Comparison of ENCODE assay signal across 8 mouse cellular contexts in the genomic region with DNA sequence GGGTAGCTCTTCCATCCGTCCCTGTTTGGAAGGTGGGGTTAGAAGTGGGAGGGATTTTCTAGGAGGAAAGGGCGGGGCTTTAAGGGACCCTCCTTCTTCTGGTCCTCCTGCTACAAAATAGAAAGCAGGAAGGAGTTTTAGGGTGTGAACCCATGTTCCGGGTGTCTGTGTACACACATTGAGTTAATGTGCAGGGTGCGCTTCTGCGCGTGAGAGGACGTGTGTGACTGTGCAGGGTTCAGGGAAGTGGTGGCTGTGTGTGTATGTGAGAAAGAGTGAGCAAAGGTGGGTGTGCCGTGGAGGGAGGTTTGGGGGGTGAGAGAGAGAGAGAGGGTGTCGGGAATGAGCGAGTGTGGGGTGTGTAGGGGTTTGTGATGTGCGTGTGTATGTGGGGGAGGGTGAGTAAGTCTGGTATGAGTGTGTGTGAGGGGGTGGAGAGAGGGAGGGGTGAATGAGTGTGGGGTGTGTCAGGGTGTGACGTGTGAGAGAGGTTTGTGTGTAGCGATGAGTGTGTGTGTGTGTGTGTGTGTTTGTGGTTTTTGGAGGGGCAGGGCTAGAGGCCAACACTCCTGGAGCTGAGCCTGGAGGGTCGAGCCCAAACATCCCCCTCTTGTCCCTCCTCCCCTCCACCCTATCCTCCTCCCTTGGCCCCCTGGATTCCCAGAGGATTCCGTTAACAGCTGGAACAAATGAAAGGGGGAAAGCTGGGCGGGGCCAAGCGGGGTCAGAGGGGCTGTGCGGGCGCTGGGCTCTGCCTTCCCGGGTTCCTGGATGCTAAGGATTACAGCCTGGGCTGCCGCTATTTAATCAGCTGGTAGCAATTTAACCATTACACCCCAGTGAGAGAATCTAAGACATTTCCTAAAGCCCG.
DNase-seq lines count a peak whose midpoint lies in the region; ATAC-seq and TF ChIP-seq lines count a peak whose summit lies in the region.

No protein-coding gene starts in this region.

- peak overlapping the region; percentile 75 for H3K27ac ChIP-seq in embryonic facial prominence, embryonic 15.5 days (replicated peaks)
- H3K27ac ChIP-seq in heart, embryonic 14.5 days (replicated peaks in 1 of 2; ENCODE audit: control insufficient read depth in 1 of 2, insufficient read depth in 1 of 2, low read depth in 2 of 2, low read length in 2 of 2) = peak overlapping the region in 1 of 2 experiments; percentile 12; a peak in 1 of 4 replicates
- no peak overlapping the region for H3K27ac ChIP-seq in kidney, postnatal 0 days
- peak overlapping the region; percentile 42; the same call in 1 of the 2 replicates for H3K27ac ChIP-seq in macrophage

- H3K27me3 ChIP-seq in Patski = no peaks in the 10 kb centered on the region
- H3K27me3 ChIP-seq in embryonic facial prominence, embryonic 15.5 days = no peaks in the 10 kb centered on the region
- no peaks in the 10 kb centered on the region for H3K27me3 ChIP-seq in heart, embryonic 14.5 days (ENCODE audit: control insufficient read depth, insufficient read depth, low read length)
- H3K27me3 ChIP-seq in kidney, postnatal 0 days (ENCODE audit: insufficient read depth, low read length) = no peaks in the 10 kb centered on the region

- H3K4me1 ChIP-seq in embryonic facial prominence, embryonic 15.5 days = peaks cover 38% of the 10 kb centered on the region
- peaks cover 12 to 20% of the 10 kb centered on the region in 2 experiments for H3K4me1 ChIP-seq in heart, embryonic 14.5 days (ENCODE audit: control insufficient read depth in 2 of 2, insufficient read depth in 2 of 2, low read length in 2 of 2)
- H3K4me1 ChIP-seq in kidney, postnatal 0 days (replicated peaks; ENCODE audit: insufficient read depth, low read length) = peaks cover 17% of the 10 kb centered on the region; the same call in 1 of the 2 replicates

- ATAC-seq in Patski = peak; percentile 78
- peak; percentile 88 for ATAC-seq in embryonic facial prominence, embryonic 15.5 days (ENCODE audit: insufficient number of reproducible peaks, low FRiP score, low TSS enrichment, low read depth)
- ATAC-seq in heart, embryonic 14.5 days (ENCODE audit: insufficient number of reproducible peaks, insufficient read depth, low FRiP score, low read depth) = peak; percentile 66
- peak; percentile 81 for ATAC-seq in kidney, postnatal 0 days (replicated peaks; ENCODE audit: low FRiP score, low read depth)

- H3K9me3 ChIP-seq in embryonic facial prominence, embryonic 15.5 days (replicated peaks) = no peaks in the 10 kb centered on the region
- no peaks in the 10 kb centered on the region for H3K9me3 ChIP-seq in heart, embryonic 14.5 days (ENCODE audit: control insufficient read depth, low read length)
- no peaks in the 10 kb centered on the region for H3K9me3 ChIP-seq in kidney, postnatal 0 days (replicated peaks; ENCODE audit: low read length)

- H3K4me3 ChIP-seq in embryonic facial prominence, embryonic 15.5 days (replicated peaks) = peak overlapping the region; percentile 29
- peak overlapping the region; percentile 13 to 31; a peak in 3 of 4 replicates for H3K4me3 ChIP-seq in heart, embryonic 14.5 days (ENCODE audit: control insufficient read depth in 1 of 2, insufficient read depth in 1 of 2, low read depth in 1 of 2, low read length in 2 of 2)
- peak overlapping the region; percentile 8; the same call in 1 of the 2 replicates for H3K4me3 ChIP-seq in kidney, postnatal 0 days (replicated peaks; ENCODE audit: low read depth, low read length)
- peak overlapping the region; percentile 12; the same call in 1 of the 2 replicates for H3K4me3 ChIP-seq in macrophage (ENCODE audit: inconsistent target)

- H3K79me2 ChIP-seq in macrophage (ENCODE audit: inconsistent target) = no peaks in the 10 kb centered on the region

- DNase-seq in Patski (ENCODE audit: low read depth, low spot score) = peak; percentile 62
- peak; percentile 86 for DNase-seq in kidney, postnatal 0 days (ENCODE audit: low spot score)
- peak; percentile 76 for DNase-seq in retina, embryonic 14.5 days (ENCODE audit: low spot score)
- no peak for DNase-seq in right cerebral cortex, postnatal 25 days
- DNase-seq in cerebellum, postnatal 36 days = no peak

- no peaks in the 10 kb centered on the region for H3K36me3 ChIP-seq in embryonic facial prominence, embryonic 15.5 days
- no peaks in the 10 kb centered on the region for H3K36me3 ChIP-seq in heart, embryonic 14.5 days (ENCODE audit: control insufficient read depth, insufficient read depth, low read length)
- H3K36me3 ChIP-seq in kidney, postnatal 0 days (ENCODE audit: insufficient read depth, low read length) = no peaks in the 10 kb centered on the region
- H3K36me3 ChIP-seq in macrophage (ENCODE audit: inconsistent target) = no peaks in the 10 kb centered on the region

- TF ChIP-seq CTCF in Patski (IDR thresholded peaks at IDR 0.05) = no peak
- no peak for TF ChIP-seq CTCF in kidney, postnatal 0 days (IDR thresholded peaks at IDR 0.05; ENCODE audit: low read depth)

- POLR2A ChIA-PET in Patski (lab: Charles Lee) = interaction anchor here (0.7 kb wide), 1 partner anchor 94 kb away, joined by 3 read pairs; no protein-coding TSS in a partner anchor

- WGBS in embryonic facial prominence, embryonic 15.5 days = 3% methylated on average over 22 of the region's 22 CpGs
- 11% methylated on average over 22 of the region's 22 CpGs for WGBS in heart, embryonic 14.5 days
- WGBS in kidney, postnatal 0 days = 9% methylated on average over 22 of the region's 22 CpGs
- WGBS in macrophage (ENCODE audit: missing documents) = 12% methylated on average over 22 of the region's 22 CpGs

- no peak overlapping the region for H3K9ac ChIP-seq in embryonic facial prominence, embryonic 15.5 days
- H3K9ac ChIP-seq in heart, embryonic 14.5 days (ENCODE audit: low read length) = peak overlapping the region; percentile 61
- peak overlapping the region; percentile 19; the same call in 1 of the 2 replicates for H3K9ac ChIP-seq in kidney, postnatal 0 days (ENCODE audit: low read depth, low read length)

- peak overlapping the region; percentile 62 for H3K4me2 ChIP-seq in embryonic facial prominence, embryonic 15.5 days (replicated peaks)
- peak overlapping the region; percentile 68 for H3K4me2 ChIP-seq in heart, embryonic 14.5 days (ENCODE audit: low read length)
- peak overlapping the region; percentile 53 for H3K4me2 ChIP-seq in kidney, postnatal 0 days (ENCODE audit: low read length)

- in situ Hi-C loops in Patski (cut with MboI; ENCODE audit: low pct_unique_long_range_greater_than_20kb) = loop anchor here (5.0 kb wide), 2 partner anchors 92 to 133 kb away; no protein-coding TSS in a partner anchor

- CTCF ChIA-PET in Patski (lab: Charles Lee) = interaction anchor here (0.7 to 1.5 kb wide), 3 partner anchors 12 to 108 kb away, joined by 3 to 4 read pairs (median 3); no protein-coding TSS in a partner anchor

Comparison
In these comparisons a context has a peak if more than half of its experiments do, and no peak if none do; other contexts are left out.
1. DNase-seq: peak in Patski (single experiment), kidney, postnatal 0 days (single experiment) and retina, embryonic 14.5 days (single experiment); none in right cerebral cortex, postnatal 25 days (single experiment) and cerebellum, postnatal 36 days (0 of 2).
2. Peak in every context shown above with its lines, with median percentiles within 50 percentile points of each other: ATAC-seq, H3K4me2 ChIP-seq and H3K4me3 ChIP-seq.